Mouse (Mus musculus) urinary bladder, postnatal 36 days (tissue): ENCODE results near the gene Hist1h1d.
"Not testable (repeated sequence)": the region's sequence is repeated elsewhere in the genome, so short reads cannot be mapped to it uniquely, and the experiment has no call there.

Source experiments
- DNase-seq, 2 experiments: peaks; one replicate each; pipeline ENCODE4 v3.0.0; 2022; ENCODE audit warnings: low spot score in 2 of 2, mixed read lengths in 1 of 2

Hist1h1d gene

GRCm38 (mm10) chr13:23572218-23573033 is 19.4 kb downstream of the Hist1h1d start:
- no peak for DNase-seq

GRCm38 (mm10) chr13:23573034-23573897 is 20.2 kb downstream of the Hist1h1d start:
- not testable (repeated sequence) for DNase-seq

- DNase-seq, result peak; percentile 66 to 86
These were observed 20.9 kb downstream of the Hist1h1d start, which contains the start of the genes Hist1h2bf and Hist1h2ad for GRCm38 (mm10) chr13:23573898-23574524. TSS of gene Hist1h2bf (minus strand) at chr13:23574196. TSS of gene Hist1h2ad (plus strand) at chr13:23574381.

GRCm38 (mm10) chr13:23574546-23575170 is 21.6 kb downstream of the Hist1h1d start:
- not testable (repeated sequence) for DNase-seq

GRCm38 (mm10) chr13:23575271-23575851 is 22.3 kb downstream of the Hist1h1d start, which contains the start of gene Hist1h3d:
TSS of gene Hist1h3d (plus strand) at chr13:23575763.
- DNase-seq, result no peak

GRCm38 (mm10) chr13:23575864-23576313 is 22.8 kb downstream of the Hist1h1d start:
- DNase-seq, result not testable (repeated sequence)

- no peak for DNase-seq
These were observed 23.4 kb downstream of the Hist1h1d start for GRCm38 (mm10) chr13:23576351-23576881.

GRCm38 (mm10) chr13:23576906-23577639 is 24.0 kb downstream of the Hist1h1d start:
- DNase-seq, result no peak

- DNase-seq, result no peak
These were observed 24.8 kb downstream of the Hist1h1d start for GRCm38 (mm10) chr13:23577835-23578234.

- DNase-seq, result peak; percentile 98 to 100
These were observed 28.6 kb downstream of the Hist1h1d start, which contains the start of gene Hist1h4d for GRCm38 (mm10) chr13:23581408-23582218. TSS of gene Hist1h4d (plus strand) at chr13:23581598.

- DNase-seq, result no peak
These were observed 29.4 kb downstream of the Hist1h1d start for GRCm38 (mm10) chr13:23582219-23583056.

- DNase-seq, result no peak
These were observed 30.5 kb downstream of the Hist1h1d start for GRCm38 (mm10) chr13:23583387-23584068.

GRCm38 (mm10) chr13:23584331-23584730 is 31.3 kb downstream of the Hist1h1d start:
- DNase-seq, result no peak

- DNase-seq, result peak; percentile 78 to 79
These were observed 32.0 kb downstream of the Hist1h1d start for GRCm38 (mm10) chr13:23585029-23585441.

- DNase-seq, result peak in 1 of 2 experiments; percentile 72
These were observed 32.5 kb downstream of the Hist1h1d start for GRCm38 (mm10) chr13:23585442-23586098.

GRCm38 (mm10) chr13:23586099-23586939 is 33.3 kb downstream of the Hist1h1d start:
- no peak for DNase-seq
